Mouse (Mus musculus) midbrain, embryonic 12.5 days (tissue): ENCODE measurements at regions not wholly inside any gene's neighbourhood (a gene's known extent, or its start where the extent isn't known, plus 50 kb on each side); places are given as distances from the start of the nearest gene placed in this dataset.

Experiments
- ATAC-seq: fragments of 200-750 bp; cut with Nextera tagmentation; 2 replicates; pipeline ENCODE4 v1.8.0; 2017; ENCODE audit warnings: low read depth, moderate TSS enrichment, moderate library complexity; ENCODE audit not compliant: low FRiP score
- H3K27ac ChIP-seq: fragments of 300-500 bp; sonication (generic); replicated peaks from 2 replicates; pipeline ENCODE4 v1.5.1; 2016; ENCODE audit warnings: mild to moderate bottlenecking
- H3K27me3 ChIP-seq: fragments of 300-500 bp; sonication (generic); 2 replicates; pipeline ENCODE4 v1.6.1; 2016; ENCODE audit warnings: mild to moderate bottlenecking
- H3K36me3 ChIP-seq: fragments of 300-500 bp; sonication (generic); 2 replicates; pipeline ENCODE4 v1.6.1; 2016
- H3K4me1 ChIP-seq: fragments of 300-500 bp; sonication (generic); 2 replicates; pipeline ENCODE4 v1.6.1; 2016
- H3K4me2 ChIP-seq: fragments of 300-500 bp; sonication (generic); replicated peaks from 2 replicates; pipeline ENCODE4 v1.6.1; 2016; ENCODE audit warnings: mild to moderate bottlenecking, moderate library complexity
- H3K4me3 ChIP-seq: fragments of 300-500 bp; sonication (generic); 2 replicates; pipeline ENCODE4 v1.5.1; 2016; ENCODE audit warnings: mild to moderate bottlenecking
- H3K9ac ChIP-seq: fragments of 300-500 bp; sonication (generic); replicated peaks from 2 replicates; pipeline ENCODE4 v1.6.1; 2016; ENCODE audit warnings: mild to moderate bottlenecking, moderate library complexity
- H3K9me3 ChIP-seq: fragments of 300-500 bp; sonication (generic); 2 replicates; pipeline ENCODE4 v1.6.1; 2016; ENCODE audit warnings: mild to moderate bottlenecking
- WGBS: fragments of 180-500 bp; shearing (Covaris S2); methylation state at CpG from one replicate; pipeline ENCODE4 v1.1.7; 2016; 5-methylcytosine and 5-hydroxymethylcytosine counted together

GRCm38 (mm10) chr4:83915871-83916270, 390.5 kb downstream of the Ccdc171 start:
- no peak overlapping the region for H3K4me3 ChIP-seq
- no peak overlapping the region for H3K9ac ChIP-seq
- H3K36me3 ChIP-seq, result no peaks in the 10 kb centered on the region
- H3K4me2 ChIP-seq, result no peak overlapping the region
- no peaks in the 10 kb centered on the region for H3K4me1 ChIP-seq
- no peak for ATAC-seq
- no peaks in the 10 kb centered on the region for H3K9me3 ChIP-seq
- H3K27ac ChIP-seq, result no peak overlapping the region
- no peaks in the 10 kb centered on the region for H3K27me3 ChIP-seq
- 72% methylated on average over 4 of the region's 4 CpGs for WGBS

- WGBS, result 90% methylated on average over 4 of the region's 4 CpGs
- ATAC-seq, result no peak
Measured at GRCm38 (mm10) chr4:83917009-83917408, 391.7 kb downstream of the Ccdc171 start.

GRCm38 (mm10) chr4:83918093-83918492, 392.7 kb downstream of the Ccdc171 start:
- no peaks in the 10 kb centered on the region for H3K27me3 ChIP-seq

More at GRCm38 (mm10) chr4:83917009-83917408, 391.7 kb downstream of the Ccdc171 start:
- Histone ChIP-seq H3K4me1 (no peaks in the 10 kb centered on the region), H3K27me3 (no peaks in the 10 kb centered on the region), H3K4me2 (no peak overlapping the region), H3K4me3 (no peak overlapping the region), H3K9me3 (no peaks in the 10 kb centered on the region), H3K9ac (no peak overlapping the region), H3K27ac (no peak overlapping the region), H3K36me3 (no peaks in the 10 kb centered on the region)

GRCm38 (mm10) chr4:83919041-83919440, 393.7 kb downstream of the Ccdc171 start:
- H3K27ac ChIP-seq, result no peak overlapping the region
- H3K9me3 ChIP-seq, result no peaks in the 10 kb centered on the region
- H3K36me3 ChIP-seq, result no peaks in the 10 kb centered on the region
- no peaks in the 10 kb centered on the region for H3K4me1 ChIP-seq
- H3K4me3 ChIP-seq, result no peak overlapping the region
- 93% methylated on average over 1 of the region's 1 CpGs for WGBS
- no peak overlapping the region for H3K4me2 ChIP-seq
- ATAC-seq, result no peak
- H3K9ac ChIP-seq, result no peak overlapping the region
- H3K27me3 ChIP-seq, result no peaks in the 10 kb centered on the region

More at GRCm38 (mm10) chr4:83918093-83918492, 392.7 kb downstream of the Ccdc171 start:
- no peak for ATAC-seq
- Histone ChIP-seq H3K4me1 (no peaks in the 10 kb centered on the region), H3K27ac (no peak overlapping the region), H3K4me3 (no peak overlapping the region), H3K4me2 (no peak overlapping the region), H3K36me3 (no peaks in the 10 kb centered on the region), H3K9ac (no peak overlapping the region), H3K9me3 (no peaks in the 10 kb centered on the region)
- WGBS, result 78% methylated on average over 3 of the region's 3 CpGs

DNA sequence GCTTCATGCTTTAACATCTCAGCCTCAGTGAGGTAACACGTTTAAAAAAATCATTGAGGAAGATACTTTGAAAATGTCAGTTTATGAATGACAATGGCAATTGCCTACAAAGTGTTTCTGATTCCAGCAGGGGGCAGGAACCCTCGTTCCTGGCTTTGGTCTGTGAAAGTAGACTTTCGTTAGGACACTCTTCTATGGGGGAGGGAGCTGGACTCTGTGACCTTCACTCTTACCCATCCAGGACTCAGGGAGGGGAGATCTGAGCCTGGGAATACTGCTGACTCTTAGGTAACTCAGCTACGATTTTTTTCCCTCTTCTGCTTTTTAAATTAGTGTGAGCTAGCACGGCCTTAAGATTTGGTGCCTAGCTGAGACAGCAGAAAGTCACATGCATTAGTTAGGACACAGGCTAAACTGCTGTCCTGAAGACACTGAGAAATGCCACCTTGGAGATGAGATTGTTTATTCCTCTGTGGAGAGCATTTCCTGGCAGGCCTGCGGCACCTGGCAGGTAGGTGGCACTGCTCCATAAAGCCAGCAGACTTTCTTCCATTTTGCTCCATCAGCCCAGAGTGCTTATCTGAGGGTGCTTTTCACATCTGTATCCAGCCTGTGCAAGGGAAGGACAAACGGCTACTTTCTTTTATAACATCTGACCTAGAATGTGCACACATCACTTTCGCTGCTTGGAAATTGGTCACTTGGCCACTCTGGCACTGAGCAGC, 399.9 kb downstream of the Ccdc171 start:
- no peak overlapping the region for H3K27ac ChIP-seq
- ATAC-seq, result no peak

GRCm38 (mm10) chr4:83926195-83926731, 400.9 kb downstream of the Ccdc171 start:
- no peak overlapping the region for H3K27ac ChIP-seq
- peaks cover 6% of the 10 kb centered on the region; the same call in 1 of the 2 replicates for H3K4me1 ChIP-seq
- 42% methylated on average over 11 of the region's 11 CpGs for WGBS
- no peak overlapping the region for H3K4me2 ChIP-seq
- H3K9ac ChIP-seq, result no peak overlapping the region
- no peaks in the 10 kb centered on the region for H3K27me3 ChIP-seq
- H3K4me3 ChIP-seq, result no peak overlapping the region
- H3K36me3 ChIP-seq, result no peaks in the 10 kb centered on the region
- H3K9me3 ChIP-seq, result no peaks in the 10 kb centered on the region
- no peak for ATAC-seq

More for the DNA sequence above, 399.9 kb downstream of the Ccdc171 start:
- Histone ChIP-seq H3K36me3 (no peaks in the 10 kb centered on the region), H3K27me3 (no peaks in the 10 kb centered on the region), H3K4me2 (no peak overlapping the region), H3K9me3 (no peaks in the 10 kb centered on the region), H3K4me1 (peaks cover 6% of the 10 kb centered on the region; the same call in 1 of the 2 replicates), H3K4me3 (no peak overlapping the region), H3K9ac (no peak overlapping the region)
- 73% methylated on average over 8 of the region's 8 CpGs for WGBS

GRCm38 (mm10) chr4:83931897-83932654, 406.7 kb downstream of the Ccdc171 start:
- no peak overlapping the region for H3K9ac ChIP-seq
- no peaks in the 10 kb centered on the region for H3K27me3 ChIP-seq
- no peak overlapping the region for H3K27ac ChIP-seq
- no peaks in the 10 kb centered on the region for H3K36me3 ChIP-seq
- WGBS, result 87% methylated on average over 8 of the region's 8 CpGs
- no peaks in the 10 kb centered on the region for H3K4me1 ChIP-seq
- H3K9me3 ChIP-seq, result no peaks in the 10 kb centered on the region
- H3K4me3 ChIP-seq, result no peak overlapping the region
- no peak overlapping the region for H3K4me2 ChIP-seq
- ATAC-seq, result no peak

GRCm38 (mm10) chr4:83941693-83942092, 416.3 kb downstream of the Ccdc171 start:
- H3K4me2 ChIP-seq, result no peak overlapping the region
- H3K4me1 ChIP-seq, result peaks cover 4% of the 10 kb centered on the region; the same call in 1 of the 2 replicates
- no peaks in the 10 kb centered on the region for H3K9me3 ChIP-seq
- H3K27ac ChIP-seq, result no peak overlapping the region
- H3K4me3 ChIP-seq, result no peak overlapping the region
- H3K36me3 ChIP-seq, result no peaks in the 10 kb centered on the region
- 89% methylated on average over 9 of the region's 9 CpGs for WGBS
- no peak overlapping the region for H3K9ac ChIP-seq
- ATAC-seq, result no peak
- H3K27me3 ChIP-seq, result no peaks in the 10 kb centered on the region

DNA sequence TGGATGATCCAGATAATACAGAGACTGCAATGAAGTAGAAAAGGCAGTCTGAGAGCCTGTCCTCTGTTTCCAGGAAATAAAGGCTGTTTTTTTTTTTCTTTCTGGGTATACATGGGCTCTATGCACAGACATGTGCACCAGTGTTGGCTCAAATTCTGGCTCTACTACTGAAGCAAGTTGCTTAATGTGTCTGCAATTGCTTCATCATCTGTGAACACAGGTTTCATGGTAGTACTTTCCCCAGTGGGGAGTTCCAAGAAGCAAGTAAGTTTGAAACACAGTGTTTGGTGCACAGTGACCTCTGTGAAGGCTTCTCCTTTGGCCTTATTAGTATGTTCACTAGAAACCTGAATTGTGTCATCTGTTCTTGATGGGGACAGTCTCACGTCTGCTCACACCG, 424.3 kb downstream of the Ccdc171 start:
- H3K27me3 ChIP-seq, result no peaks in the 10 kb centered on the region
- no peaks in the 10 kb centered on the region for H3K4me1 ChIP-seq
- H3K9ac ChIP-seq, result no peak overlapping the region
- no peaks in the 10 kb centered on the region for H3K36me3 ChIP-seq
- no peak for ATAC-seq
- WGBS, result 88% methylated on average over 2 of the region's 2 CpGs
- no peak overlapping the region for H3K27ac ChIP-seq
- H3K4me2 ChIP-seq, result no peak overlapping the region
- no peak overlapping the region for H3K4me3 ChIP-seq
- no peaks in the 10 kb centered on the region for H3K9me3 ChIP-seq

DNA sequence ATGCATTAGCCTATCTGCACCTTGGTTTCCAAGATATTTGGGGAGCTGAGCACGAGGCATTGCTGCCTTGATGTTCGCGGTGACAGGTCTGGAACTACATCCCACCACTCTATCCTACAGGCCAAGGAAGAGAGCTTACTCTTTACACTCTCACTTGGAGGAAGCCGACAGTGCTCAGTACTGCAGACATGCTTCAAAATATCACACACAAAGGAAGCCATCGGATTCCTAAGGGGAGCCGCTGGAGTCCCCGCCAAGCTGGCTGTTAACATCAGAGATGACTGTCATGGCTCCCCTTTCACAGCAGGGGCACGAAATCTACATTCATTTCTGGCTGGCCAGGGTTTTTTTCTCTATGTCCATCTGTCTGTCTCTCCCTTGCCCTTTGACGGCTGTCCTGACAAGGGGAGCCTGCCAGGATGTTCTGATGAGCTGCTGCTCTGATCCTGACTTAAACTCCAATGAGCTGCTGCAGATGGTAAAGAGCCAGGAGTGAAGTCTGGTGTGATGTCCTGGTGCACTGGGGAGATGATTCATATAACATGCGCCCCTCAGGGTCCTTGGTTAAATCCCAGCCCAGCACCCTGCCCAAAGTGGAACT, 425.6 kb downstream of the Ccdc171 start:
- no peaks in the 10 kb centered on the region for H3K4me1 ChIP-seq
- H3K9me3 ChIP-seq, result no peaks in the 10 kb centered on the region
- H3K36me3 ChIP-seq, result no peaks in the 10 kb centered on the region
- no peak overlapping the region for H3K27ac ChIP-seq
- 81% methylated on average over 10 of the region's 10 CpGs for WGBS
- no peak overlapping the region for H3K4me2 ChIP-seq
- H3K27me3 ChIP-seq, result no peaks in the 10 kb centered on the region
- H3K9ac ChIP-seq, result no peak overlapping the region
- no peak overlapping the region for H3K4me3 ChIP-seq
- ATAC-seq, result no peak

GRCm38 (mm10) chr4:83956252-83956904, 431.0 kb downstream of the Ccdc171 start:
- ATAC-seq, result no peak
- WGBS, result 94% methylated on average over 12 of the region's 12 CpGs

More at GRCm38 (mm10) chr4:83956252-83956904, 431.0 kb downstream of the Ccdc171 start:
- Histone ChIP-seq H3K4me3 (no peak overlapping the region), H3K27me3 (no peaks in the 10 kb centered on the region), H3K9ac (no peak overlapping the region), H3K4me2 (no peak overlapping the region), H3K27ac (no peak overlapping the region), H3K9me3 (no peaks in the 10 kb centered on the region), H3K4me1 (no peaks in the 10 kb centered on the region), H3K36me3 (no peaks in the 10 kb centered on the region)
